Mouse (Mus musculus): ENCODE measurements around the gene Anapc10.

- TF ChIP-seq EP300 (optimal IDR thresholded peaks at IDR 0.05) (no peak), CTCF (IDR thresholded peaks at IDR 0.05; ENCODE audit: low read depth) (no peak)
Observed at GRCm38 (mm10) chr8:79692531-79692930, 19.1 kb upstream of the Anapc10 start.
